Mouse (Mus musculus): Measurements from ENCODE around the gene Cdc42se1.

Gene Cdc42se1

DNA sequence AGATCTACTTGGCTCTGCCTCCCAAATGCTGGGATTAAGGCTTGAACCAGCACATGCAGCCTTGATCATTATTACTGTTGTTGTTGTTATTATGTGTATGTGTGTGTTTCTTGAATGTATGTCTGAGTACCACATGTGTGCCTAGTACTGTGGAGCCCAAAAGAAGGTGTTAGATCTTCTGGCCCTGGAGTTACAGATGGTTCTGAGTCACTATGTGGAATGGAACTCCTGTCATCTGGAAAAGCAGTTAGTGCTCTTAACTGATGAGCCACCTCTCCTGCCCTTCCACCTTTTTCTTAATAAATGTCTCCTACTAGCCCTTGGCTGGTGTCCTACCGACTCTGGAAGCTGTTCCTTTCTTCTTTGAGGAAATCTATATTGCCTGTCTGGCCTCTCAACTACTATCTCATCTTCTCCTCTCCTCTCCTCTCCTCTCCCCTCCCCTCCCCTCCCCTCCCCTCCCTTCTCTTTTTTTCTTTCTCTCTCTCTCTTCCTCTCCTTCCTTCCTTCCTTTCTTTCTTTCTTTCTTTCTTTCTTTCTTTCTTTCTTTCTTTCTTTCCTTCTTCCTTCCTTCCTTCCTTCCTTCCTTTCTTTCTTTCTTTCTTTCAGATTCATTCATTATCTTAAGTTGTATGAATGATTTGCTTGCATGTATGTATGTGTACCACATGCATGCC is 19.3 kb downstream of the Cdc42se1 start:
- in situ Hi-C loops (cut with MboI, MseI): no loop called here

DNA sequence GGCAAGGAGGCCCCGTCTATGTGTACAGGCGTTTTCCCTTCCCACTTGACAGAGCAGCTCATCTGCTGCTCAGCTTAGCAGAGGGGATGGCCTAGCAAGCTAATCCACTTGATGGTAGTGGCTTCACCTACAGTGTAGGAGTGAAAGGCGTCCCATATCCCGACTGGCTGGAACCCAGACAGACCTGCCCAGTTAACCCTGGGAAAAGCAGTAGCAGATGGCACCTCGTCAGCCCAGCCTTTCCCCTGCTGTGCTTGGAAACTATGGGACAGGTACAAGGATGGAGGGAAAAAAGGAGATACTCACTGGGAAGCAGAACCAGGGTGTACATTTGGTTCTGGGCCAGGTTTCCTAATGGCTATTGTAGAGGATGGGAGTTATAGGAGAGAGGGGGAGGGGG is 21.8 kb downstream of the Cdc42se1 start:
- in situ Hi-C loops (cut with MboI, MseI): no loop called here

DNA sequence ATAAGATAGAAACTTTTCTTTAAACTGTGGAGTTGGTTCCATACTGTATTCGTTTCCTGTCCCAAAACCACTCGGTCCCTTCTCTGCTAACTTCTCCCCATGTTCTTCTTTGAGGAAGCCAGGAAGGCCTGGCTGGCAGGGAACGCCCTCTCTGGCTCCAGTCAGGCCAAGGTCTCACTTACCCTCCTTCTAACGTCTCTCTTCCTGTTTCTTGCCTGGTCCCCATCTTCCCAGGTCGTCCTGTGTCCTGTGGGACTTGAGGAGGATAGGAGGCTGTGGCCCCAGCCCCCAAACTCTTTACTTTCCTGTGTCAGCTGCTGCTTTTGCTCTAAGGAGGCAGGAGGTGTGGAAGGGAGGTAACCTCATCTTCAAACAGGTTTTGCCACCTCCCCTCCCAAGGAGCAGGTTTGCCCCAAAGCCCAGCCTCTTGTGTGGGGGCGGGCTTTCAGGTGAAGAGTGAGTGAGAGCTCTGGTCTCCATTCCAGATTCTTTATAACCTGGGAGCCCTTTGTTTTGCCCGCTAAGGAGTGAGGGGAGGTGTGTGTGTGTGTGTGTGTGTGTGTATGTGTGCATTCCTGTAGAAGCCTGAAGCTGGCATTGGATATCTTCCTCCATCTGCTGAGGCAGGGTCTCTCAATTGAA is 22.4 kb downstream of the Cdc42se1 start, which contains the start of gene Bnipl:
TSS of gene Bnipl (minus strand) at position 411 of the 642 bp plus-strand sequence.
- in situ Hi-C loops (cut with MboI, MseI): no loop called here

DNA sequence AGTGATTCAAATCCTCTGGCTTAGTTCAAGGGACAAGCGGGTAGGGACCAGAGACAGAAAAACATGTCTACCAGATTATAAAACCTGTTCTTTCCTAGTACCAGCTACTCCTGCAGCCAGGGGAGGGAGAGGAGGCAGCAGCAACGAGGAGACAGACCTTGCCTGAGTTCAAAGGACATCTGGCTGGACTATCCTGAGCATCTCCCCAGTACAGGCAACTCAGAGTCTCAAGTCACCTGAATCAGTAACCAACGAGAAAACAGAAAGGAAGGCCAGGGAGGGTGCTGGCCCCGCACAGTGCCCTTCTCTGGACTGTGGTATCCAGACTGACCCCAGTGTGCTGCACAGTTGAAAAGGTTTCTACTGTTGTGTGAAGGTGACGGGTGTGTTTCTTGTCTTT is 28.4 kb downstream of the Cdc42se1 start:
- in situ Hi-C loops (cut with MboI, MseI): loop anchor here in 1 of 2 experiments (5.0 kb wide), 1 partner anchor 50 kb away; no protein-coding TSS in a partner anchor

DNA sequence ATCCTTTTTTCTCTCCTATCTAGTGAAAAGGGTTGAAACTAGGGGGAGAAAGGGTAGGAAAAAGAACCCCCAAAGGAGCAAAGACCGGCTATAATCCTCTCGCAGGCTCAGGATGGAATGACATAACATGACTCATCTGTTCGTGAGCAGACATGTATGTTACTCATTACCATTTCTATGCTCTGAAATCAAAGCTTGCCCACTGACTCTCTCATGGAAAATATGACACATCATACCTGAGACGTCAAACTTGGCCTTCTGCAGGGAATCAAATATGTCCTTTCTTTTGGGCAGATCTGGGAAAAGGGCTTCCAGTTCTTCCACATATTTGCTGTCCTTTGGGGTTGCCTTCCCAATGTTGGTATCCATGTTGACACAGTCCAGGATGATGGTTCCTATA is 33.4 kb downstream of the Cdc42se1 start:
- in situ Hi-C loops (cut with MboI, MseI): loop anchor here in 1 of 2 experiments (10.0 kb wide), 1 partner anchor 117 kb away; the partner anchor contains the start of gene Tnfaip8l2

DNA sequence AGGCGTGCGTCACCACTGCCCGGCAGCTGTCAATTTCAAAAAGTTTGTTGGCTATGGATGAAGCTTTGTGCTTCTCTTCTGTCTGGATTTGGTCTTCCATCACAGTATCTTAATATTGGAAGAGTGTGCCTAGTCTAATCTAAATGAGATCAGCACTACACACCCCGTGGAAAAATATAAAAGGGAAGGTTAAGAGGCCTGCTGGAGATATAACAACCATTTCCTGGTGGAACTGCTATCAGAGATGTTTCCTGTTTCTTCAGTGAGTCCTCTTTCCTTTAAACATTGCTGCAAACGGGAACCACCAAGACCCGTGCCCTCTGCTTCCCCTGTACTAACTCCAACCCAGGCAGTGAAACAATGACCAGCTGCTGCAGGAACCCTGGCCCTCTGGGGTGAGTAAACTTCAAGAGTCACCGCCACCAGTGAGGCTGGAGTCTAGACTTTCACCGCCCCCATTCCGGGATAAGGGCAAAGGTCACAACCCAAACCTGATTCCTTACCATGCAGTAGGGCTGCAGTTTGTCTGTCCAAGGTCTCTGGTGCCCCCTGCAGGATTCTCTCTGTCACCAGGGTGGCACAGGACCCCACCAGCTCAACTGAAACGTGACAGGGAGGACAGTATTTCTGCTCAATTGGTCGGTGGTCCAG is 34.7 kb downstream of the Cdc42se1 start:
- in situ Hi-C loops (cut with MboI, MseI): loop anchor here in 1 of 2 experiments (10.0 kb wide), 1 partner anchor 118 kb away; the partner anchor contains the start of gene Tnfaip8l2

DNA sequence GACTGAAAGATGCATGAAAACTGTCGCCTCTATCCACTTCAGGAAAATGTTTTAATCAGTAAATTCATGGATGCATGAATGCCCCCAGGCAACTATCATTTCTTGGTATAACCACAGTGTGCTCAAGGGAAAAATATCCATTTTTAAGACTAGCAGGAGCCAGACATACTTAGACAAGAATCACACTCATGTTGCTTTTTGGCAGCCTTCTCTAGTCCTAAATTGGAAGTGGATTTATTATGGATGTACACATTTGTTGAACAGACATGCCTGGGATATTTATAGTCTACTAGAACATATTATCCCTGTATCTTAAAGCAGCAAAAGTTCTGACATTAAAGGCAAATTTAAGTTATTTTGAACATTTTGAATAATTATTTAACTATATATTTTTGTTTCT is 36.2 kb downstream of the Cdc42se1 start:
- in situ Hi-C loops (cut with MboI, MseI): loop anchor here in 1 of 2 experiments (10.0 kb wide), 1 partner anchor 120 kb away; the partner anchor contains the start of gene Tnfaip8l2

DNA sequence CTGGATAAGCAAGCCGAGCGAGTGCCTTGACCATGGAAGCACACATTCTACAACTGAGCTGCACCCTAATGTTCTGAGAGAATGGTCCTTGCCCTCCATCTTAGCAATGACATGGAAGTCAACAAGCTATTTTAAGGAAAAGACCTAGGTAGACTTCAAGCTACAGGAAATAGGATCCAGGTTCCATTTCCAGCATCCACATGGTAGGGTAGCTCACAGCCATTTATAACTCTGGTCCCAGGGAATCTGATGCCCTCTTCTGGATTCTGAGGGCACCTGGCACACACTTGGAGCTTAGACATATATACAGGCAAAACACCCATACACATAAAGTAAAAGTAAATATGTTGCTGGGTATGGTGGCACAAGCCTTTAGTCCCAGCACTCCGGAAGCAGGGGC is 37.5 kb downstream of the Cdc42se1 start:
- in situ Hi-C loops (cut with MboI, MseI): loop anchor here in 1 of 2 experiments (10.0 kb wide), 1 partner anchor 121 kb away; the partner anchor contains the start of gene Tnfaip8l2

DNA sequence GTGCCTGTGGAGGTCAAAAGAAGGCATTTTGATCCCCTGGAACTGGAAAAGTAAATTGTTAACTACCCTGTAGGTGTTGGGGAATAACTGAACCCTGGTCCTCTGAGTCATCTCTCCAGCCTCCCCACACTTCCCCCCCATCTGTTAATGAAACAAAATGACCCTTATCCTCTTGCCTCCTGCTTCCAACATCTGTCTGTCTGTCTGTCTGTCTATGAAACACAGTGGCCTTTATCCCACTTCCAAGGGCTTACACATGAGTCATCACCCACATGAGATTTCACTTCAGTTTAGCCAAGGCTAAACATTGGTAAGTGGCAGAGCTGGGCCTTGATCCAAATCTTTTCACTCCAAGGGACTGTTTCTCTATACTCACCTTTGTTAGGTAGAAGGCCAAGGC is 39.3 kb downstream of the Cdc42se1 start:
- in situ Hi-C loops (cut with MboI, MseI): loop anchor here in 1 of 2 experiments (10.0 kb wide), 1 partner anchor 123 kb away; the partner anchor contains the start of gene Tnfaip8l2

DNA sequence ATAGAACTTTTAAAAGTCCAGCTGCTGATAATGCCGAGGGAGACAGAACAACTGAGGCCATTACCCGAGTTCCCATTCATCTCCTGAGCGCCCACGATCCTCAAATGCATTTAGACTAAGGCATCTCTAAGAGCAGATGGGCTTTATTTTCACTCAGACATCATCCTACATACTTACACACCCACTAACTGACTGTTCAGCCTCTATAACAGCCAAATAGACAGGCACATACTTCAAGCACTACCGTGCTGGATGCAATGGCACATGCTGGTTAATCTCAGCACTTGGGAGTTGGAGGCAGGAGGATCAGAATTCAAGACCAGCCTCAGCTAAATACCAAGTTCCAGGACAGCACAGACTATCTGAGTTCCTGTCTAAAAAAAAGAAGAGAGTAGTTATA is 41.3 kb downstream of the Cdc42se1 start:
- in situ Hi-C loops (cut with MboI, MseI): loop anchor here in 1 of 2 experiments (10.0 kb wide), 1 partner anchor 125 kb away; the partner anchor contains the start of gene Tnfaip8l2

DNA sequence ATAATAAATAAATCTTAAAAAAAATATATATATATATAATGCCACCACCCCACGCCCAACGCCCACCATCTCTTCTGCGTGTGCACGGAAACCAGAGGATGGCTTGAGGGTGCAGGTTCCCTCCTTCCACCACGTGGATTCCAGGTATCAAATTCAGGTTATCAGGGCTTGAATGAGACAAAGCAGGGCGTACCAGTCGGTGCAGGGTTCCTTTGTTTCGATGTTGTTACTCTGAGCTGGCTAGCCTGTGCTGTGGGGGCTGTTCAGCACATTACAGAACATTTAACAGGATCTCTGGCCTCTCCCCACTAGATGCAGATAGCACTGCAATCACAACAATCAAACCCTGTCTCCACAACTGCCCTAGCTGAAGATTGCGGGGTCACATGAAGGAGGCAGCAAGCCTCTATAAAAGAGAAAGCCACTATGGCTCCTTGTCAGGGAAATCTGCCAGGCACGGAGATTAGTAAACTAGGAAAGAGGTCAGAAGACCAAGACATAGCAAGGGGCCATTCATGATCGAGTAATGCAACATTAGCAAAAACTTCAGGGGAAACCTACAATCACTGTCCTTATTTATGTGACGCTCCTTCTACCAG is 42.3 kb downstream of the Cdc42se1 start:
- in situ Hi-C loops (cut with MboI, MseI): no loop called here

DNA sequence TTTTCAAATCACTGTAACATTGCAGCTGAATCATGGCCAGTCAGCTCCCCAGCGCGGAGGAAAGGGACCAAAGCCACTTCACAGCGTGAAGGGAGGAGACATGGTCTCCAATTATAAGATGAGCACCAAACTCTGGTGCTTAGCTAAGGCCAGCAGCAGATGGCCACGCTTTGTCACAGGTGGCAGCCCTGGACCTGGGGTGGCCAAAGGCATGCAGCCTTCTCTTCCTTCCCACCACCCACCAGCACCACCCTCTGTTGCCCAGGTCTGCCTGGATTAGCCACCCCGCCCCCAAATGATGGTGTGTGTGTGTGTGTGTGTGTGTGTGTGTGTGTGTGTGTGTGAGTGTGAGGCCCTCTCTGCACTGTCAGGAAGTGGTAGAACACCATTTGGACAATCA is 44.9 kb downstream of the Cdc42se1 start:
- in situ Hi-C loops (cut with MboI, MseI): no loop called here

DNA sequence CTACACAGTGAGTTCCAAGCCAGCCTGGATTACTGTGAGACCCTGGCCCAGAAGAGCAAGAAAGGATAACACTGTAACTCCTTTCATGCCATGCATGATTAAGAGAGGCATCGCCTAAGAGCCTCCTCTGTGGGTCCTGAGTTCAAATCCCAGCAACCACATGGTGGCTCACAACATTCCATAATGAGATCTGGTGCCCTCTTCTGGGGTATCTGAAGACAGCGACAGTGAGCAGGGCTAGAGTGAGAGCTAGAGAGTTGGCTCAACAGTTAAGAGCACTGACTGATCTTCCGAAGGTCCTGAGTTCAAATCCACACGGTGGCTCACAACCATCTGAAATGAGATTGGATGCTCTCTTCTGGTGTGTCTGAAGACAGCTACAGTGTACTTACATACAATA is 45.9 kb downstream of the Cdc42se1 start:
- in situ Hi-C loops (cut with MboI, MseI): no loop called here

DNA sequence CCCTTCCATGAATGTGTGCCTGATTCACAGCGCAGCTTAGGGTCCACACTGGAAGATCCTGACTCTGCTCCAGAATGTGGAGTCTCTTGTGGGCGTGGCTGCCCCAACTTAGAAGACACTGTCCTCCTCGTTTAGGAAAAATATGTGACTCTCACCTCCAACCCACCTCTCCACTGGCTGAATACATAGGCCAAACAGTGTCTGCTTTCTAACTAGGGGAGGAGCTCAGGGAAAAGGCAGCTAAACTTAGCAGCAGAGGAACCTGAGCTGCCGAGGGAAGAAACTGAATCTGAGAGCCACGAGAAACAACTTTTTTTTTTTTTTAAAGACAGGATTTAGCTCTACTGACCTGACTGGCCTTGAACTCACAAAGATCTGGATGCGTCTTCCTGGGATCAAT is 46.6 kb downstream of the Cdc42se1 start:
- in situ Hi-C loops (cut with MboI, MseI): no loop called here

DNA sequence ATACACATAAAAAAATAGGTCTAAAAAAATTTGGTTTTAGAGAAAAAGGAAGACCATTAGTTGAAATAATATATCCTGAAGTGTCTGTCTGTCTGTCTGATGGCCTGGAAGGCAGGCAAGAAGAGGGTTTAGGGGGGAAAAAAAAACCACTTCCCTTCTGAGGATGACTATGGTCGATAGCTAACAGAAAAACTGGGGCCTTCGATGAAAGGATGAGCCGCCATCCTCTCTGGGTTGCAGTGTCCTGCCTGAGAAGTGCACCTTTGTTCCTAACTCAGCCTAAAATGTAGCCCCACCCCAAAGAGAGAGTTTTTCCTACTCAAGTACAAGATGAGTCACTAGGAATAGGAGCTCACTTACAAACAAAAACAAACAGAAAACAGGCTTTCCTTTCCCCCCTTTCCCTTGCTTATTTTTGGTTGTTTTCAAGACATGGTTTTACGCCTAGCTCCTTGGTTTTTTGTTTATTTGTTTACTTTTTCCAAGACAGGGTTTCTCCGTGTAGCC is 47.9 kb downstream of the Cdc42se1 start:
- in situ Hi-C loops (cut with MboI, MseI): no loop called here

DNA sequence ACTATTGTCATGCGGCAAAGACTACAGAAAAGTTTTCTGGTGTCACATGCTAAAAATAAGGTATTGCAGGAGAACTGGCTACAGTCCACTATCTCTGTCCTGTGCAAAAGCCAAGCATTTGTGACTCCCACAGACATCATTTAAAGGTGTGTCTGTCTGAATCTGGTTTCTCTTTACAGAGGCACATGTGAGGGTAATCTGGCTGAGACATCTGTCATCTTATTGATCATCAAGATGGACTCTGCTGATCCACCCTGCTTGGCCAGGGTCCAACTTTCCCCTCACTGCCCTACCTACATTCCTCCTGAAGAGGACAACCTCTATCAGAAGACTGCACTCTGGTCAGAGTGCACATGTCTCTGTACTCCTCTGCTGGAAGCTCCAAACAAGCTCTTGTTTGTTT is 48.6 kb downstream of the Cdc42se1 start:
- in situ Hi-C loops (cut with MboI, MseI): no loop called here

DNA sequence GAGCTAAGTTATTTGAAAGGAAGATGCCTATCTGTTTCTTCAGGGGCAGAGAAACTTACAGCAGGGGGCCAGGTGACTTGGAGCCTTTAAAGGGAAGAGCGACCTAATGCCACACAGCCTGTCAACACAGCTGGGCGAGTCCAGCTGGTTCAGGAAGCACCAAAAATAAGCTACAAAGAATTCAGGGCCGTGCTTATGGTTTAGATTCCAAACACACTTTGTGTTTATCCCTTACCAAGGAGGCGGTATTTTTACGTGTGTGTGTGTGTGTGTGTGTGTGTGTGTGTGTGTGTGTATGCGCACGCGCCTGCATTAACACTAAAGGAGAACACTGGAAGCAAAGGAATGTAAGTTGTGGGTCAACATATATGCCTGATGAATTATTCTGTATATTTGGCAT is 52.2 kb downstream of the Cdc42se1 start:
- in situ Hi-C loops (cut with MboI, MseI): no loop called here

DNA sequence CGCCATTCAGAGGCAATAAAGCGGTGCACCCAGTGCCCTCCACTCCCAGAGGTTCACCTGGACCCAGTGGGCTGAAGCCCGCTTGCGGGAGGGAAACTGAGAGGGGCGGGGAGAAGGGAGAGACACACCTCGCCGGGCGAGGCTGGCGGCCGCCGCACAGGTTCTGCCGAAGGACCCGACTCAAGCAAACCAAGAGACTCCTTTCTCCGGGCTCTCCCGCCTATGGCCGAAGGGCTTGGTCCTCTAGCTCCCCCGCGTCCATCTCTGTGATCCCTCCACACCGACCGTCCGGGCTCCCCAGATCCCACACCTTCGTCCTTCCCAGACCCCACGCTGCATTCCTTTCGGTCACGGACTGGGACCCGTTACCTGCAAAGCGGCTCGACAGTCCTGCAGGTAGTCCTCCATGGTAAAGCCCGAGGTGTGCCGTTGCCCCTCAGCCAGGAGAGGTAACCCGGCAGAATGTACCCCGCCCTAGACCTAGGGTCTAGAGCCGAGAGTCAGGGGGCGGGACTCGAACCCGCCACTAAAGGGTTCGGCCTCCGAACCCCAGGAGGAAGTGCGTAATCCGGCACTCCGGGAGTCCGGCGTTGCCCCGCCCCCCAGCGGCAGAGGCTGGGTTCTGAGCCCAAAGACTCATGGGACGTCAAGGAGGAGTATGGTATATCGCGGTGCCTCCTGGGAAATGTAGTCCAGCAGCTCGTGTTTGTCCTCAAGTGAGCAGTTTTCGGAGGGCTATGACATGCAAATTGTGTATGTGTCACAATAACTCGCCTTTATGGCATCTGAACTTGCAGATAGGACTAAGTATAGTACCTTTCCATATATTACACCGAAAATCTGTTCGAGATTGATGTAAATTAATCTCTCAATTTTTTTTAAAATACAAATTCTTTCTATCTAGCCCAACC is 52.9 kb downstream of the Cdc42se1 start, which contains the start of the genes Mindy1 and Prune1:
TSS of gene Mindy1 (plus strand) at position 130 of the 911 bp plus-strand sequence.
TSS of gene Prune1 (minus strand) at position 861 of the 911 bp plus-strand sequence.
- in situ Hi-C loops (cut with MboI, MseI): no loop called here

DNA sequence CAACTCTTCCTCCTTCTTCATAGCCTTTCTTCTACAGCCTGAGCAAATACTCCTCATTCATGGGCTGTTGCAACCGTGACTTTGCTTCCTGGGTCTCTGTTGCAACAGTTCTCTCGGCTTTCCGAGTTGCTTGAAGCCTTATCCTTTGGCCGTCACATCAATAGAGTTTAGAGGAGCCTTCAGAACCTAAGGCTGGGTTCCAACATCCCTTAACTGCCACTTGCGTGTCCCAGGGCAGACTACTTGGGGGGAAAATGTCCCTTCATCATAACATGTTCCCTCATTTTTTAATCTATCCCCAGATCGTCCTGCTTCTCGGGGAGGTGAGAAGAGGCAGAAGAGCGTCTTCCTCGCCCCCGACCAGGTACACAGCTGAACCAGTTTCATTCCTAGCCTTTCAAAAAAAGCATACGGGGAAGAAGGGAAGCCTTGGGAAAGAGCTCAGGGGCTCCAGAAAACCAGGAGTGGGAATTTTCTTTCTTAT is 53.9 kb downstream of the Cdc42se1 start:
- in situ Hi-C loops (cut with MboI, MseI): no loop called here

Measured in T-helper 17 cell (primary cell).